Mouse (Mus musculus) olfactory bulb, adult 2 months (tissue): ENCODE results near the gene Mdh2.

Experiments
- CTCF ChIP-seq: fragments of 200-500 bp; IDR thresholded peaks from 2 replicates; pipeline ENCODE4 v1.5.1; 2012; ENCODE audit warnings: low read depth, mild to moderate bottlenecking, low read length, moderate library complexity; ENCODE audit not compliant: insufficient read depth
- POLR2A ChIP-seq: fragments of 200-500 bp; IDR thresholded peaks from 2 replicates; pipeline ENCODE4 v1.6.1; 2012; ENCODE audit warnings: mild to moderate bottlenecking, low read depth, low read length, moderate library complexity; ENCODE audit not compliant: insufficient read depth

DNA sequence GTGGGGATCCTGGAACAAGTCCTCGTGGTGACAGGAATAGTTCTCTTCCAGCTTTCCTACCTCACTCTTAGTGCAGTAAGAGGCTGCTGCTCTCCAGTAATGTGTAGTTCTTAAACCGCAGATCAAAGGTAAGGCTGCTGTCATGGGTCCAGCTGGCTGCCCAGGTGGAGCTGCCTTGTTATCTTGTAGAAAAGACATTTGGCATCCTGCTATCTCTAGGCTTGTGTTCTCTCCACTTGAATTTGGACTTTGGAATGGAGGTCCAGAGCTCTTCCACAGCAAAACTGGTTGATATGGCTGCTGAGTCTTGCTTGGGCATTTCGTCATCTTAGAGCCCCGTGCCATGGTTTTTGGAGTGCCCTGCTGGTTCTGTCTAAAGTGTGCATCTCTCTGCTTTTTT, 4.6 kb downstream of the Mdh2 start:
- TF ChIP-seq POLR2A (no peak), CTCF (no peak)
